Mouse (Mus musculus) stomach, postnatal 0 days (tissue): ENCODE results near the gene Ankrd31. TPM values are rescaled to one million over a fixed set of nuclear protein-coding genes. Genes with fewer than 3 reads are reported as not detected.
"Not testable (repeated sequence)": the region's sequence is repeated elsewhere in the genome, so short reads cannot be mapped to it uniquely, and the experiment has no call there.

Source experiments
- ATAC-seq: fragments of 200-750 bp; cut with Nextera tagmentation; 2 replicates; pipeline ENCODE4 v1.8.0; 2017; ENCODE audit not compliant: low FRiP score, low TSS enrichment
- DNase-seq: peaks from one replicate; pipeline ENCODE4 v3.0.0-alpha.2; 2016; ENCODE audit warnings: low spot score
- H3K27ac ChIP-seq: fragments of 300-500 bp; sonication (generic); replicated peaks from 2 replicates; pipeline ENCODE4 v1.5.1; 2014; ENCODE audit warnings: mild to moderate bottlenecking, control low read depth
- H3K27me3 ChIP-seq: fragments of 300-500 bp; sonication (generic); 2 replicates; pipeline ENCODE4 v1.6.1; 2014; ENCODE audit warnings: low read length; ENCODE audit not compliant: control insufficient read depth, insufficient read depth
- H3K36me3 ChIP-seq: fragments of 300-500 bp; sonication (generic); 2 replicates; pipeline ENCODE4 v1.6.1; 2014; ENCODE audit warnings: low read length, mixed read lengths; ENCODE audit not compliant: control insufficient read depth, insufficient read depth
- H3K4me1 ChIP-seq: fragments of 300-500 bp; sonication (generic); replicated peaks from 2 replicates; pipeline ENCODE4 v1.6.1; 2014; ENCODE audit warnings: antibody characterized with exemption; ENCODE audit not compliant: control insufficient read depth, insufficient read depth
- H3K4me2 ChIP-seq: fragments of 300-500 bp; sonication (generic); replicated peaks from 2 replicates; pipeline ENCODE4 v1.6.1; 2014; ENCODE audit warnings: low read depth, mild to moderate bottlenecking, control low read depth, moderate library complexity
- H3K4me3 ChIP-seq: fragments of 300-500 bp; sonication (generic); 2 replicates; pipeline ENCODE4 v1.5.1; 2014; ENCODE audit warnings: low read depth, low read length, control low read depth
- H3K9ac ChIP-seq: fragments of 300-500 bp; sonication (generic); 2 replicates; pipeline ENCODE4 v1.6.1; 2014; ENCODE audit warnings: mild to moderate bottlenecking, low read length, control low read depth, mixed read lengths
- H3K9me3 ChIP-seq: fragments of 300-500 bp; sonication (generic); 2 replicates; pipeline ENCODE4 v1.6.1; 2016; ENCODE audit warnings: low read length; ENCODE audit not compliant: control insufficient read depth
- CTCF ChIP-seq: IDR thresholded peaks from 2 replicates; pipeline ENCODE4 v1.5.1; 2016; ENCODE audit warnings: antibody characterized with exemption, low read depth, mild to moderate bottlenecking, moderate library complexity
- EP300 ChIP-seq: optimal IDR thresholded peaks from 2 replicates; pipeline ENCODE3; 2016; ENCODE audit warnings: antibody characterized with exemption
- WGBS: fragments of 180-500 bp; shearing (Covaris S2); extraction: QIAGEN DNeasy Blood & Tissue Kit; methylation state at CpG from one replicate; pipeline ENCODE4 v1.1.7; 2014; 5-methylcytosine and 5-hydroxymethylcytosine counted together
- polyA plus RNA-seq: library from polyadenylated mRNA; unstranded; fragments of >200 nt; fragmentation: Nextera tagmentation; extraction: Ambion mirVana; gene quantifications from 2 replicates; pipeline ENCODE4 v1.2.1, GENCODE M21; 2015

Ankrd31 gene
- polyA plus RNA-seq, 1 experiment from 2014 or later = not detected

DNA sequence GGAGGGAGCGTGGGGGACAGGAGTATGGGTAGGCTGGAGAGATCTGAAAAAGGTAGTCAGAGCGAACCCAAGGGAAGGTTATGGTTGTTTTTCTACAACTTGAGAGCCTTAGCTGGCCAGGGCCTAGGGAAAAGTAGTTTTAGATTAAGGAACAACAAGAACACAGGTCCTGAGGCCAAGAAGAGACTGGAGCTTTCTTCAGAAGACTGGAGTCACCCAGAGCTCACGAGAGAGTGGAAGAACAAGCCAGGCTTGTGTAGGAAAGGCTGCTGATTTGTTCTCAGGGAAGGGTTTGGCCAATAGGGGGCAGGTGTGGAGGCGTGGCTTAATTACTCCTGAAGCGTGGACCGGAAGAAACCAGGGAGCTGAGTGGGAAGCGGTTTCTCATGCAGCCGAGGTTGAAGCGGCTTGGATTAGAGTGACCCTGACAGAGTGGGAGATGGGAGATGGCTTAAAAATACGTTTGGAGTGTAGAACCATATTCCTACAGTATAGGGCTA is 189.0 kb downstream of the Ankrd31 start:
- Histone ChIP-seq H3K27ac (no peak overlapping the region), H3K4me3 (no peak overlapping the region), H3K9me3 (no peaks in the 10 kb centered on the region), H3K9ac (no peak overlapping the region), H3K4me1 (no peaks in the 10 kb centered on the region), H3K4me2 (no peak overlapping the region), H3K27me3 (no peaks in the 10 kb centered on the region), H3K36me3 (no peaks in the 10 kb centered on the region)
- WGBS = 73% methylated on average over 10 of the region's 10 CpGs
- peak; percentile 54; the same call in 1 of the 2 replicates for ATAC-seq
- no peak for DNase-seq
- TF ChIP-seq CTCF (peak; percentile 12; the same call in 1 of the 2 replicates), EP300 (no peak)

DNA sequence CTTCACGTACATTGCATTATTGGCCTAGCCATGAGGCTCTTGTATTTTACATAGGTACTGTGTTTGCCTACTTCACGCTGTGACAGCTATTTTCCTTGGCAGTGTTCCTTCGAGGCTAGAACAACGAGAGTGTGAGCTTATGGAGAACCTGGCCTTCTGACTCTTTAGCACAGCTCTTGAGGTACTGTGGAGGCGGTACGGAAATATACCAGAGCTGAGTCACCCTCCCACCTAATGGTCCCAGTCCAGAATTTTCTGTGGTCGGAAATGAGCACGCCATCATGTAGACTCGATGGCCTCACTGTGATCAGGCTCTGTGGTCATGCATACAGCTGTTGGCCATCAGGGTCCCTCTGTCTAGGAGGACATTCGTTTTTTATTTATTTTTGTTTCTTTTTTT is 191.6 kb downstream of the Ankrd31 start:
- ATAC-seq (no peak), DNase-seq (no peak)
- no peak overlapping the region for H3K9ac ChIP-seq
- 69% methylated on average over 10 of the region's 10 CpGs for WGBS
- H3K9me3 ChIP-seq = no peaks in the 10 kb centered on the region
- no peaks in the 10 kb centered on the region for H3K36me3 ChIP-seq
- TF ChIP-seq CTCF (no peak), EP300 (no peak)
- no peak overlapping the region for H3K4me3 ChIP-seq
- H3K4me1 ChIP-seq = no peaks in the 10 kb centered on the region
- no peak overlapping the region for H3K27ac ChIP-seq
- no peaks in the 10 kb centered on the region for H3K27me3 ChIP-seq
- no peak overlapping the region for H3K4me2 ChIP-seq

DNA sequence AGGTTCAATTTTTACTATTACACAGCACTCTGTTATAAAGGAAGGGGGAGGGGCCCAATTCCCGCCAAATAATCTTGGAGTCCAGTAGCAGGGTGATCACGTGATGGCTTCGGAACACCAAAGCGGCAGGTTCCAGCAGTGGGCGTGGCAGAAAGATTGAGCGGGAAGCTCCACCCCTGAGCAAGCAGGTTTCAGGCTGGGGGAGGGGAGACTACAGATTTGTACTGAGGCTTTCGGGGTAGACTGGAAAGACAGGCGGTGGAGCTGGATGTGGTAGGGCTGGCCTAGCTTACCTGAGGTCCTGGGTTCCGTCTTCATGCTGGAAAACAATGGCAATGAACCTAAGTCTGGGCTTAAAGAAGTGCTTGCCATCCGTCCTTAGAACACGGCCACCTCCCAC is 193.4 kb downstream of the Ankrd31 start:
- ATAC-seq, H3K4me3 ChIP-seq, H3K9ac ChIP-seq, H3K27me3 ChIP-seq, H3K9me3 ChIP-seq, H3K27ac ChIP-seq, H3K4me1 ChIP-seq, H3K36me3 ChIP-seq, H3K4me2 ChIP-seq, DNase-seq: not testable (repeated sequence)
- 88% methylated on average over 11 of the region's 11 CpGs for WGBS

DNA sequence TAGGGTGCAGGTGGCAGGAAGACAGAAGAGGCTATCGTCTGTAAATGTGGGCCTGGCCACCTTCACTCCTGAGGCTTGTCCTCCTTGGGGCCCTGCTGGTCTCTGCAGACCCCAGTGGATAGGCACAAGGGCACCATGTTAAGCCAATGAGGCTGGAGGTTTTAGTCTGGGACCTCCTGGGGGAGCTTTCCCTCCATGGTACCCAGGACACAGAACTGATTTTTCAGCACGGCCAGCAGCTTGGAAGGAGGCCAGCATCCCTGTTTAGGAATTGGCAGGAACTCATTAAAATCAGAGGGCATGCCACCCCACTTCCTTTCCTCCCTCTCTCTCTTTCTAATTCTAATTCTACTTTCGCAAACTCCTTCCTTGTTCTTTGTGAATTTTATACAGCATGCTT is 195.5 kb downstream of the Ankrd31 start:
- H3K4me3 ChIP-seq = no peak overlapping the region
- no peak overlapping the region for H3K9ac ChIP-seq
- no peak for ATAC-seq
- H3K36me3 ChIP-seq = no peaks in the 10 kb centered on the region
- no peak overlapping the region for H3K4me2 ChIP-seq
- TF ChIP-seq EP300 (no peak), CTCF (no peak)
- 36% methylated on average over 3 of the region's 3 CpGs for WGBS
- H3K27ac ChIP-seq = no peak overlapping the region
- no peak for DNase-seq
- H3K9me3 ChIP-seq = no peaks in the 10 kb centered on the region
- no peaks in the 10 kb centered on the region for H3K4me1 ChIP-seq
- H3K27me3 ChIP-seq = no peaks in the 10 kb centered on the region

DNA sequence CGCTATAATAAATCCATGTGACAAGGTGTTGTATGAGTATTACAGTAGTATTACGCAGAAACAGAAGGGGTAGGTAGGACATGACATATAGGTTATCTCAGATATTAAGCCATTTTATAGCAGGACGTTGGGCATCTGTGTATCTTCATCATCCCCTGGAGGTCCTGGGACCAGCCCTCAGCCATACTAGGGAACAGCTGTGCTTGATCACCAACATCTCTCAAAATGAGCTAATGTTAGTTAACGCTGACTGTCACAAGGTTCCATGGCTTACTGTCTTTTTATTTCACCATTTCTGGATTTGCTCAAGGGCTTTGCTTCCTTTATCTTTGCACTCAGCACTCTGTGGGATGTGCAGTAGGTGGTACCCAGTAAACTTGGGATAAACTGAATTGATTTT is 197.7 kb downstream of the Ankrd31 start:
- Histone ChIP-seq H3K36me3 (no peaks in the 10 kb centered on the region), H3K4me3 (no peak overlapping the region), H3K27me3 (no peaks in the 10 kb centered on the region), H3K4me1 (no peaks in the 10 kb centered on the region), H3K27ac (no peak overlapping the region), H3K9me3 (no peaks in the 10 kb centered on the region), H3K4me2 (no peak overlapping the region), H3K9ac (no peak overlapping the region)
- no peak for TF ChIP-seq CTCF
- no peak for TF ChIP-seq EP300
- DNase-seq (no peak), ATAC-seq (no peak)
- WGBS = 75% methylated on average over 4 of the region's 4 CpGs

DNA sequence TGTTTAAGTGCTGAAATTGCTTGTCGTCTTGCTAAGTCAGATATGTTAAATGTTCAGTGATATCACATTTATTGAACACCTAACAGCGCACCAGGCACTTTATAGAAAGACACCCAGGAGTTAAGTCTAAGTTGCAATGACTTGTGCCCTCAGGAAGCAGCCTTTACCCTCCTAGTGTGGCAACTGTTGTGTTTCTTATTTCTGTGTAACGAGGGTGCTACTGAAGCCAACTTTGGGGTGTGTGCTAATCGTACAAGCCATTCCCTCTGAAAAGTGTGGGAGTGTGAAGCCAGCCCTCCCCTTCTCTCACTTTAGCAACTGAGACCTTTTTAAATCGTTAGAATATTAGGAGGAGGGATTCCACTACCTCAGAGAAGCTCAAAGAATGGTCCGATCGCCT is 199.7 kb downstream of the Ankrd31 start:
- Histone ChIP-seq H3K4me2 (no peak overlapping the region), H3K27ac (no peak overlapping the region), H3K9me3 (no peaks in the 10 kb centered on the region), H3K4me1 (no peaks in the 10 kb centered on the region), H3K36me3 (no peaks in the 10 kb centered on the region), H3K27me3 (no peaks in the 10 kb centered on the region), H3K4me3 (no peak overlapping the region), H3K9ac (no peak overlapping the region)
- WGBS = 82% methylated on average over 7 of the region's 7 CpGs
- TF ChIP-seq EP300 (no peak), CTCF (no peak)
- DNase-seq (no peak), ATAC-seq (no peak)
